Mouse (Mus musculus) forebrain, embryonic 14.5 days (tissue): ENCODE results near the gene Palb2. TPM values are rescaled to one million over a fixed set of nuclear protein-coding genes. Genes with fewer than 3 reads are reported as not detected.

Experiments
- polyA plus RNA-seq: library from polyadenylated mRNA; unstranded; fragments of >200 nt; fragmentation: Nextera tagmentation; extraction: Ambion mirVana; gene quantifications from 2 replicates; pipeline ENCODE4 v1.2.1, GENCODE M21; 2014

The Palb2 gene
- polyA plus RNA-seq, 1 experiment from 2014 or later = 7.2 TPM

Other genes starting within 250 kb of the Palb2 start
- gene Cog7, start 151.3 kb downstream of the Palb2 start, polyA plus RNA-seq = 7.8 and 11.0 TPM in 2 replicates
- gene Gga2, start 111.8 kb downstream of the Palb2 start, polyA plus RNA-seq = 28.0 and 32.1 TPM in 2 replicates
- 69.9 and 76.5 TPM in 2 replicates for gene Ubfd1, start 65.8 kb downstream of the Palb2 start, polyA plus RNA-seq
- gene Ears2, start 65.7 kb downstream of the Palb2 start, polyA plus RNA-seq = 11.8 TPM in 2 replicates
- gene Ndufab1, start 31.1 kb downstream of the Palb2 start, polyA plus RNA-seq = 510 and 563 TPM in 2 replicates
- 162 and 166 TPM in 2 replicates for gene Dctn5, start 56 bp upstream of the Palb2 start, polyA plus RNA-seq
- 47.7 and 48.4 TPM in 2 replicates for gene Plk1, start 26.5 kb upstream of the Palb2 start, polyA plus RNA-seq
- 0.33 and 0.42 TPM in 2 replicates for gene Ern2, start 53.2 kb upstream of the Palb2 start, polyA plus RNA-seq
- 0.66 and 0.79 TPM in 2 replicates for gene Chp2, start 86.5 kb upstream of the Palb2 start, polyA plus RNA-seq
- gene Prkcb, start 155.8 kb upstream of the Palb2 start, polyA plus RNA-seq = 29.4 and 39.3 TPM in 2 replicates